16 mouse cellular contexts compared by ENCODE assay signal in genomic region chr1:66839135-66839534, GRCm38 (mm10). TPM values are rescaled to one million over a fixed set of nuclear protein-coding genes. Genes with fewer than 3 reads are reported as not detected.
DNase-seq lines count a peak whose midpoint lies in the region; ATAC-seq and TF ChIP-seq lines count a peak whose summit lies in the region.
"Had no signal": no experiment of that assay in that cellular context is flagged by ENCODE, and none has a peak within 500 bp of the region (broad histone marks: within the 10 kb centered on the region; RNA-seq: fewer than 3 reads in every experiment).

No protein-coding gene starts in this region.

- peaks cover 8% of the 10 kb centered on the region; the same call in 1 of the 2 replicates for H3K4me1 ChIP-seq in heart, embryonic 12.5 days (replicated peaks)
- no peaks in the 10 kb centered on the region for H3K4me1 ChIP-seq in heart, postnatal 0 days (ENCODE audit: control insufficient read depth, insufficient read depth)
- H3K4me1 ChIP-seq in lung, embryonic 16.5 days (replicated peaks; ENCODE audit: control insufficient read depth, insufficient read depth, low read length) = peaks cover 27% of the 10 kb centered on the region
- peaks cover 8% of the 10 kb centered on the region for H3K4me1 ChIP-seq in lung, adult 2 months (ENCODE audit: control insufficient read depth, insufficient read depth, low read length)
- no peaks in the 10 kb centered on the region for H3K4me1 ChIP-seq in liver, postnatal 0 days (ENCODE audit: insufficient read depth)
- H3K4me1 ChIP-seq: liver, embryonic 15.5 days; megakaryocyte, embryonic 14.5 days; neural tube, embryonic 12.5 days had no signal

- no peak overlapping the region for H3K9ac ChIP-seq in heart, embryonic 12.5 days
- H3K9ac ChIP-seq in heart, postnatal 0 days (replicated peaks; ENCODE audit: low read depth, low read length) = no peak overlapping the region
- no peak overlapping the region for H3K9ac ChIP-seq in lung, embryonic 16.5 days (ENCODE audit: low read length)
- no peak overlapping the region for H3K9ac ChIP-seq in liver, postnatal 0 days (replicated peaks)
- H3K9ac ChIP-seq: intestine, embryonic 15.5 days; liver, embryonic 15.5 days; neural tube, embryonic 12.5 days had no signal

- TF ChIP-seq POLR2A in lung, adult 2 months (IDR thresholded peaks at IDR 0.05; ENCODE audit: borderline replicate concordance, extremely low read depth, low read depth, low read length) = no peak

- intact Hi-C loops in heart, postnatal 10 days (cut with DNase I) = loop anchor here (5.0 to 10.0 kb wide), 2 partner anchors 734 to 1557 kb away; partner anchors contain the start of gene Pth2r

- ATAC-seq in heart, embryonic 12.5 days (ENCODE audit: insufficient number of reproducible peaks, low FRiP score) = no peak
- ATAC-seq in heart, postnatal 0 days (ENCODE audit: insufficient read depth, low read depth) = no peak
- peak; percentile 23; the same call in 1 of the 2 replicates for ATAC-seq in lung, embryonic 16.5 days (ENCODE audit: low read depth)
- ATAC-seq in liver, postnatal 0 days = no peak
- ATAC-seq: hindbrain, embryonic 16.5 days had no signal

- no peak overlapping the region for H3K4me2 ChIP-seq in heart, embryonic 12.5 days
- H3K4me2 ChIP-seq in heart, postnatal 0 days (ENCODE audit: low read depth, low read length) = no peak overlapping the region
- H3K4me2 ChIP-seq in lung, embryonic 16.5 days (ENCODE audit: low read depth, low read length) = no peak overlapping the region
- H3K4me2 ChIP-seq in liver, postnatal 0 days (ENCODE audit: low read depth, low read length) = no peak overlapping the region
- H3K4me2 ChIP-seq: liver, embryonic 15.5 days; neural tube, embryonic 12.5 days had no signal

- no peak for DNase-seq in heart, postnatal 10 days
- DNase-seq in heart, postnatal 0 days (ENCODE audit: low spot score) = no peak
- DNase-seq in heart, postnatal 4 days = no peak
- no peak for DNase-seq in lung, adult 2 months
- DNase-seq in liver, postnatal 0 days = no peak
- DNase-seq in testis, postnatal 14 days (ENCODE audit: low spot score) = no peak

- H3K27me3 ChIP-seq in heart, embryonic 12.5 days (replicated peaks) = no peaks in the 10 kb centered on the region
- no peaks in the 10 kb centered on the region for H3K27me3 ChIP-seq in heart, postnatal 0 days (ENCODE audit: control insufficient read depth, insufficient read depth, low read length)
- H3K27me3 ChIP-seq in lung, embryonic 16.5 days (ENCODE audit: control insufficient read depth, insufficient read depth, low read depth, low read length) = no peaks in the 10 kb centered on the region
- H3K27me3 ChIP-seq in liver, postnatal 0 days (ENCODE audit: insufficient read depth, low read length) = no peaks in the 10 kb centered on the region
- H3K27me3 ChIP-seq: intestine, embryonic 15.5 days; liver, embryonic 15.5 days; megakaryocyte, embryonic 14.5 days; neural tube, embryonic 12.5 days; Patski had no signal

- H3K4me3 ChIP-seq in heart, embryonic 12.5 days = no peak overlapping the region
- no peak overlapping the region for H3K4me3 ChIP-seq in heart, postnatal 0 days (ENCODE audit: low read depth, low read length)
- no peak overlapping the region for H3K4me3 ChIP-seq in lung, embryonic 16.5 days (ENCODE audit: low read length)
- no peak overlapping the region for H3K4me3 ChIP-seq in lung, adult 2 months (replicated peaks; ENCODE audit: extremely low read depth, low read depth, low read length)
- no peak overlapping the region for H3K4me3 ChIP-seq in liver, postnatal 0 days (ENCODE audit: low read depth, low read length)
- H3K4me3 ChIP-seq: intestine, embryonic 15.5 days; liver, embryonic 15.5 days; myocyte; neural tube, embryonic 12.5 days had no signal

- TF ChIP-seq EP300 in heart, postnatal 0 days (IDR thresholded peaks at IDR 0.05; ENCODE audit: low read depth) = no peak
- TF ChIP-seq EP300 in liver, postnatal 0 days (IDR thresholded peaks at IDR 0.05; ENCODE audit: low read depth) = no peak

- H3K36me3 ChIP-seq in heart, embryonic 12.5 days = peaks cover 54% of the 10 kb centered on the region
- peaks cover 60% of the 10 kb centered on the region for H3K36me3 ChIP-seq in heart, postnatal 0 days (replicated peaks; ENCODE audit: control insufficient read depth, insufficient read depth, low read length)
- peaks cover 16% of the 10 kb centered on the region for H3K36me3 ChIP-seq in lung, embryonic 16.5 days (ENCODE audit: control insufficient read depth, insufficient read depth, low read length)
- H3K36me3 ChIP-seq in liver, postnatal 0 days (replicated peaks; ENCODE audit: insufficient read depth, low read length) = peaks cover 43% of the 10 kb centered on the region
- H3K36me3 ChIP-seq: neural tube, embryonic 12.5 days had no signal

- 82% methylated on average over 1 of the region's 1 CpGs for WGBS in heart, embryonic 12.5 days
- WGBS in heart, postnatal 0 days = 55% methylated on average over 1 of the region's 1 CpGs
- WGBS in lung, embryonic 16.5 days = 33% methylated on average over 1 of the region's 1 CpGs
- 17% methylated on average over 1 of the region's 1 CpGs for WGBS in lung, adult 2 months
- WGBS in liver, postnatal 0 days (ENCODE audit: insufficient replicate concordance) = 43% methylated on average over 1 of the region's 1 CpGs

- TF ChIP-seq CTCF in heart, postnatal 0 days (IDR thresholded peaks at IDR 0.05; ENCODE audit: low read depth) = no peak
- no peak for TF ChIP-seq CTCF in lung, adult 2 months (IDR thresholded peaks at IDR 0.05; ENCODE audit: insufficient read depth, low read length)
- no peak for TF ChIP-seq CTCF in liver, postnatal 0 days (IDR thresholded peaks at IDR 0.05; ENCODE audit: low read depth)

- H3K9me3 ChIP-seq in heart, embryonic 12.5 days (replicated peaks) = no peaks in the 10 kb centered on the region
- no peaks in the 10 kb centered on the region for H3K9me3 ChIP-seq in heart, postnatal 0 days (replicated peaks; ENCODE audit: control insufficient read depth, low read length)
- H3K9me3 ChIP-seq in lung, embryonic 16.5 days (ENCODE audit: control insufficient read depth, low read length) = no peaks in the 10 kb centered on the region
- no peaks in the 10 kb centered on the region for H3K9me3 ChIP-seq in liver, postnatal 0 days (ENCODE audit: low read length)
- H3K9me3 ChIP-seq: intestine, embryonic 15.5 days; liver, embryonic 15.5 days; megakaryocyte, embryonic 14.5 days; neural tube, embryonic 12.5 days had no signal

- H3K27ac ChIP-seq in heart, embryonic 12.5 days (ENCODE audit: poor library complexity, severe bottlenecking) = peak overlapping the region; percentile 16; the same call in 1 of the 2 replicates
- peak overlapping the region; percentile 64 for H3K27ac ChIP-seq in heart, postnatal 0 days (ENCODE audit: low read depth)
- H3K27ac ChIP-seq in lung, embryonic 16.5 days (ENCODE audit: low read length) = peak overlapping the region; percentile 44
- H3K27ac ChIP-seq in liver, postnatal 0 days (ENCODE audit: low read depth) = 0 out of 2 replicates have a peak overlapping the region, but pooled peaks have one; percentile 4
- H3K27ac ChIP-seq: intestine, embryonic 15.5 days; kidney, postnatal 0 days; liver, embryonic 15.5 days; neural tube, embryonic 12.5 days had no signal

RNA-seq across cellular contexts. Expression of gene Kansl1l, which starts 21.8 kb away (rescaled TPM):
- polyA plus RNA-seq in heart, embryonic 12.5 days (2016; fragmentation: Nextera tagmentation; extraction: Ambion mirVana) = 12.1 and 13.1 TPM in 2 replicates
- 10 to 100 TPM; 14.2 to 17.1 TPM for total RNA-seq in heart, postnatal 10 days (2021)
- 22.5 and 26.6 TPM in 2 replicates for total RNA-seq in heart, postnatal 0 days (2014; rRNA removed; ENCODE audit: low replicate concordance)
- polyA plus RNA-seq in heart, postnatal 0 days (2015; fragmentation: Nextera tagmentation; extraction: Ambion mirVana) = 9.4 and 9.6 TPM in 2 replicates
- total RNA-seq in heart, postnatal 4 days (2021) = 10 to 100 TPM; 16.7 to 19.1 TPM
- polyA plus RNA-seq in lung, embryonic 16.5 days (2015; fragmentation: Nextera tagmentation; extraction: Ambion mirVana) = 23.4 and 24.4 TPM in 2 replicates
- polyA plus RNA-seq in lung, adult 2 months (2012; rRNA removed) = 2.8 and 3.6 TPM in 2 replicates
- polyA plus RNA-seq in liver, postnatal 0 days (2015; fragmentation: Nextera tagmentation; extraction: Ambion mirVana) = 4.5 and 4.8 TPM in 2 replicates

RNA-seq across cellular contexts. Expression of gene Acadl, which starts 23.9 kb away (rescaled TPM):
- 396 and 405 TPM in 2 replicates for polyA plus RNA-seq in heart, embryonic 12.5 days (2016; fragmentation: Nextera tagmentation; extraction: Ambion mirVana)
- 1,000 to 10,000 TPM; 1,366 to 1,415 TPM for total RNA-seq in heart, postnatal 10 days (2021)
- 144 and 267 TPM in 2 replicates for total RNA-seq in heart, postnatal 0 days (2014; rRNA removed; ENCODE audit: low replicate concordance)
- 1,733 and 1,796 TPM in 2 replicates for polyA plus RNA-seq in heart, postnatal 0 days (2015; fragmentation: Nextera tagmentation; extraction: Ambion mirVana)
- 1,000 to 10,000 TPM; 1,242 to 1,246 TPM for total RNA-seq in heart, postnatal 4 days (2021)
- polyA plus RNA-seq in lung, embryonic 16.5 days (2015; fragmentation: Nextera tagmentation; extraction: Ambion mirVana) = 192 and 197 TPM in 2 replicates
- polyA plus RNA-seq in lung, adult 2 months (2012; rRNA removed) = 18.8 and 34.1 TPM in 2 replicates
- polyA plus RNA-seq in liver, postnatal 0 days (2015; fragmentation: Nextera tagmentation; extraction: Ambion mirVana) = 380 and 392 TPM in 2 replicates

Comparison
In these comparisons a context has a peak if more than half of its experiments do, and no peak if none do; other contexts are left out.
1. H3K27ac ChIP-seq: peak in every context shown above with its lines; median percentile 64 in heart, postnatal 0 days; 44 in lung, embryonic 16.5 days; 16 in heart, embryonic 12.5 days; 4 in liver, postnatal 0 days.